Mouse (Mus musculus) MEL (cell line): ENCODE results near the gene Wfs1.

ENCODE experiments used
- BHLHE40 ChIP-seq: IDR thresholded peaks from 2 replicates; pipeline ENCODE4 v1.6.1; 2012; ENCODE audit warnings: low read depth, mild to moderate bottlenecking, inconsistent platforms, low read length, improper control_type of control experiment, borderline replicate concordance
- CHD1 ChIP-seq: IDR thresholded peaks from 2 replicates; pipeline ENCODE4 v1.6.1; 2012; ENCODE audit warnings: low read depth, mild to moderate bottlenecking, inconsistent platforms, low read length, improper control_type of control experiment
- CTCF ChIP-seq, 3 experiments: IDR thresholded peaks in 2 of 3; conservative IDR thresholded peaks in 1 of 3; 2 replicates each; pipeline ENCODE4 v1.5.1; 2011 to 2012; ENCODE audit warnings: low read length in 3 of 3, low read depth in 2 of 3, mild to moderate bottlenecking in 2 of 3, improper control_type of control experiment in 1 of 3, inconsistent platforms in 1 of 3, mixed read lengths in 1 of 3, moderate library complexity in 1 of 3; ENCODE audit not compliant: control insufficient read depth in 1 of 3, insufficient read depth in 1 of 3, poor library complexity in 1 of 3, severe bottlenecking in 1 of 3
- GATA1 ChIP-seq: IDR thresholded peaks from 2 replicates; pipeline ENCODE4 v1.6.1; 2011; ENCODE audit warnings: low read depth, low read length, improper control_type of control experiment
- MAFK ChIP-seq: IDR thresholded peaks from 2 replicates; pipeline ENCODE4 v1.6.1; 2011; ENCODE audit warnings: low read depth, mild to moderate bottlenecking, low read length, improper control_type of control experiment, borderline replicate concordance
- NRF1 ChIP-seq: IDR thresholded peaks from 2 replicates; pipeline ENCODE4 v1.6.1; 2014; ENCODE audit warnings: low read depth, mild to moderate bottlenecking, inconsistent platforms, low read length, improper control_type of control experiment, moderate library complexity; ENCODE audit not compliant: poor library complexity, insufficient read depth, severe bottlenecking
- POLR2A ChIP-seq, 2 experiments: IDR thresholded peaks; 2 replicates each; pipeline ENCODE4 v1.6.1; 2011 to 2012; ENCODE audit warnings: low read length in 2 of 2, mild to moderate bottlenecking in 2 of 2, control low read depth in 1 of 2, improper control_type of control experiment in 1 of 2, low read depth in 1 of 2, moderate library complexity in 1 of 2; ENCODE audit not compliant: control insufficient read depth in 1 of 2, insufficient read depth in 1 of 2, poor library complexity in 1 of 2
- SIN3A ChIP-seq: IDR thresholded peaks from 2 replicates; pipeline ENCODE4 v1.6.1; 2012; ENCODE audit warnings: low read length, improper control_type of control experiment, inconsistent platforms
- TAL1 ChIP-seq: IDR thresholded peaks from 2 replicates; pipeline ENCODE4 v1.6.1; 2012; ENCODE audit warnings: mild to moderate bottlenecking, inconsistent platforms, low read length, moderate library complexity, mixed read lengths
- ZC3H11A ChIP-seq: IDR thresholded peaks from 2 replicates; pipeline ENCODE4 v1.6.1; 2012; ENCODE audit warnings: low read depth, mild to moderate bottlenecking, inconsistent platforms, low read length, improper control_type of control experiment

DNA sequence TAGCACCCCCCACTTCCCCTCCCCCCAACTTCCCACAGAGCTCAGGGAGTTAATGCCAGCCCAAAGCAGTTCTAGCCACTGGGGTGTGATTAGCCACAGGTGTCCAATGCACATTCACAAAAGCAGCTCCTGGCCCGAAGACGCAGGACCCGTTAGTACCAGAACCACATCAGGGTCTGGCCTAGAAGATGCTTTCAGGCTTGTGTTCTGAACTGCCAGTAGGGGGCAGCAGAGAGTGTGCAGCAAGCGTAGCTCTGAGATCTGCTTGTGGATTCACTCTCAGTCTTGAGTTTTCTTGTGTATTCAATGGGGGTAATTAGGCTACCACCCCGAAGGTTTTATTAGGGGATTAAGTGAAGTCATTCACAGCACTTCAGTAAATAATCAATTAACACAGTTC lies 42.6 kb downstream of the Wfs1 start:
- TF ChIP-seq NRF1 (no peak), CTCF (IDR thresholded peaks at IDR 0.05 in 2 of 3, conservative IDR thresholded peaks at IDR 0.05 in 1 of 3; ENCODE audit: control insufficient read depth in 1 of 3, insufficient read depth in 1 of 3, low read depth in 2 of 3, low read length in 3 of 3, poor library complexity in 1 of 3, severe bottlenecking in 1 of 3) (peak; percentile 24 to 62 (median 54); a peak in 5 of 6 replicates), GATA1 (no peak), POLR2A (IDR thresholded peaks at IDR 0.05; ENCODE audit: control insufficient read depth in 1 of 2, insufficient read depth in 1 of 2, low read depth in 1 of 2, low read length in 2 of 2, poor library complexity in 1 of 2) (no peak), MAFK (no peak), CHD1 (no peak), BHLHE40 (no peak), ZC3H11A (no peak), SIN3A (no peak), TAL1 (no peak)
